Mouse (Mus musculus): ENCODE results near the gene Gnas. TPM values are rescaled to one million over a fixed set of nuclear protein-coding genes. Genes with fewer than 3 reads are reported as not detected.

Gene Gnas
- polyA plus RNA-seq, 1 experiment from 2014 or later = 1,800 TPM

DNA sequence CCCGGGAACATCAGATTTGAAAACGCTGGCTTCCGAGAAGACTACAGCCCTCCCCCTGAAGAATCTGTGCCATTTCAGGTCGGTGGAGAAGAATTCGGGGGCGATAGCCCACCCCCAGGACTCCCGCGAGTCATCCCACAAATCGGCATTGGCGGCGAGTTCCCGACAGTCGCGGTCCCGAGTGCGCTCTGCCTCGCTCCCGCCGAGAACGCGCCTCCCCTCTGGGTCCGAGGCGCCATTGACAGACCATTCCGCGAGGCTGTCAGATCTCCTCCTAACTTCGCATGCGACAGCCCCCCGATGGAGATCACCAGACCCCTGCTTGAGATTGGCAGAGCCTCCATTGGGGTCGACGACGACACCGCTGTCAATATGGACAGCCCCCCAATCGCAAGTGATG, 14.4 kb downstream of the Gnas start:
- peaks cover 65% of the 10 kb centered on the region for H3K9me3 ChIP-seq (ENCODE audit: control insufficient read depth, low read length)
- WGBS = 59% methylated on average over 33 of the region's 33 CpGs
- H3K36me3 ChIP-seq (replicated peaks; ENCODE audit: control insufficient read depth, insufficient read depth) = no peaks in the 10 kb centered on the region
- ATAC-seq (ENCODE audit: low FRiP score) = no peak
- H3K27ac ChIP-seq = no peak overlapping the region
- DNase-seq (ENCODE audit: low spot score) = no peak
- H3K27me3 ChIP-seq (ENCODE audit: control insufficient read depth, insufficient read depth, low read length) = peaks cover 41% of the 10 kb centered on the region
- peak overlapping the region; percentile 25; the same call in 1 of the 2 replicates for H3K4me3 ChIP-seq (replicated peaks; ENCODE audit: low read length)
- peak overlapping the region; percentile 47 for H3K4me2 ChIP-seq (replicated peaks)
- H3K9ac ChIP-seq = no peak overlapping the region
- peaks cover 2% of the 10 kb centered on the region; the same call in 1 of the 2 replicates for H3K4me1 ChIP-seq (replicated peaks; ENCODE audit: control insufficient read depth, insufficient read depth, low read length)

GRCm38 (mm10) chr2:174299091-174299770, 15.1 kb downstream of the Gnas start:
- DNase-seq (ENCODE audit: low spot score) (no peak), ATAC-seq (ENCODE audit: low FRiP score) (no peak)
- Histone ChIP-seq H3K4me3 (replicated peaks; ENCODE audit: low read length) (peak overlapping the region; percentile 25), H3K4me1 (replicated peaks; ENCODE audit: control insufficient read depth, insufficient read depth, low read length) (no peaks in the 10 kb centered on the region; the same call in 1 of the 2 replicates), H3K36me3 (replicated peaks; ENCODE audit: control insufficient read depth, insufficient read depth) (no peaks in the 10 kb centered on the region), H3K9ac (no peak overlapping the region), H3K4me2 (replicated peaks) (peak overlapping the region; percentile 47), H3K9me3 (ENCODE audit: control insufficient read depth, low read length) (peaks cover 65% of the 10 kb centered on the region), H3K27me3 (ENCODE audit: control insufficient read depth, insufficient read depth, low read length) (peaks cover 41% of the 10 kb centered on the region), H3K27ac (no peak overlapping the region)
- WGBS = 47% methylated on average over 48 of the region's 48 CpGs

DNA sequence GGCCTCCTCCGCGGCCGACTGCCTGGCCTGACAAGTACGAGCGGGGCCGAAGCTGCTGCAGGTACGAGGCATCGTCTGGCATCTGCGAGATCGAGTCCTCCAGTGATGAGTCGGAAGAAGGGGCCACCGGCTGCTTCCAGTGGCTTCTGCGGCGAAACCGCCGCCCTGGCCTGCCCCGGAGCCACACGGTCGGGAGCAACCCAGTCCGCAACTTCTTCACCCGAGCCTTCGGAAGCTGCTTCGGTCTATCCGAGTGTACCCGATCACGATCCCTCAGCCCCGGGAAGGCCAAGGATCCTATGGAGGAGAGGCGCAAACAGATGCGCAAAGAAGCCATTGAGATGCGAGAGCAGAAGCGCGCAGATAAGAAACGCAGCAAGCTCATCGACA, 15.6 kb downstream of the Gnas start:
- peak overlapping the region; percentile 47 for H3K4me2 ChIP-seq (replicated peaks)
- no peaks in the 10 kb centered on the region; the same call in 1 of the 2 replicates for H3K4me1 ChIP-seq (replicated peaks; ENCODE audit: control insufficient read depth, insufficient read depth, low read length)
- no peak overlapping the region for H3K9ac ChIP-seq
- no peak overlapping the region for H3K27ac ChIP-seq
- H3K4me3 ChIP-seq (replicated peaks; ENCODE audit: low read length) = peak overlapping the region; percentile 25
- H3K27me3 ChIP-seq (ENCODE audit: control insufficient read depth, insufficient read depth, low read length) = peaks cover 41% of the 10 kb centered on the region
- 42% methylated on average over 34 of the region's 34 CpGs for WGBS
- no peaks in the 10 kb centered on the region for H3K36me3 ChIP-seq (replicated peaks; ENCODE audit: control insufficient read depth, insufficient read depth)
- H3K9me3 ChIP-seq (ENCODE audit: control insufficient read depth, low read length) = peaks cover 62% of the 10 kb centered on the region
- ATAC-seq (ENCODE audit: low FRiP score) (no peak), DNase-seq (ENCODE audit: low spot score) (no peak)

DNA sequence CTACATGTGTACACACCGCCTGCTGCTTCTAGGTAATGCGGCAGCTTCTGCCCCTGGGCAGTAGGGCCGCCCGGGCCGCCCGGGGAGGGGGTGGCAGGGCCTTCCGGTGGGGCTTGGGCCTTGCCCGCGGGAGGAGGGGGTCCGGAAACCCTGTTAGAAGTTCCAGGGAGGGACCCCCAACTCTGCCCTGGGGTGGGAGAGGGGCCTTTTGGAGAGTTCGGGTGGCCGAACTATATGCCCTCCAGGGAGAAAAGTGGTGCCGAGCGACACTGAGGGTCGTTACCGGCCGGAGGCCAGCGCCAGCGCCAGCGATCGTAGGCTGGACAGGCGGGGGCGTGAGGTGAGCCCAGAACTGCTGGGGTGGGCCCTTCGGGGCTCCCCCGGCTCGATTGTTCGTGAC, 16.1 kb downstream of the Gnas start:
- H3K4me3 ChIP-seq (replicated peaks; ENCODE audit: low read length) = peak overlapping the region; percentile 25
- DNase-seq (ENCODE audit: low spot score) (no peak), ATAC-seq (ENCODE audit: low FRiP score) (no peak)
- peaks cover 58% of the 10 kb centered on the region for H3K9me3 ChIP-seq (ENCODE audit: control insufficient read depth, low read length)
- 55% methylated on average over 27 of the region's 27 CpGs for WGBS
- H3K9ac ChIP-seq = no peak overlapping the region
- H3K4me1 ChIP-seq (replicated peaks; ENCODE audit: control insufficient read depth, insufficient read depth, low read length) = no peaks in the 10 kb centered on the region; the same call in 1 of the 2 replicates
- peak overlapping the region; percentile 47 for H3K4me2 ChIP-seq (replicated peaks)
- no peak overlapping the region for H3K27ac ChIP-seq
- peaks cover 41% of the 10 kb centered on the region for H3K27me3 ChIP-seq (ENCODE audit: control insufficient read depth, insufficient read depth, low read length)
- no peaks in the 10 kb centered on the region for H3K36me3 ChIP-seq (replicated peaks; ENCODE audit: control insufficient read depth, insufficient read depth)

DNA sequence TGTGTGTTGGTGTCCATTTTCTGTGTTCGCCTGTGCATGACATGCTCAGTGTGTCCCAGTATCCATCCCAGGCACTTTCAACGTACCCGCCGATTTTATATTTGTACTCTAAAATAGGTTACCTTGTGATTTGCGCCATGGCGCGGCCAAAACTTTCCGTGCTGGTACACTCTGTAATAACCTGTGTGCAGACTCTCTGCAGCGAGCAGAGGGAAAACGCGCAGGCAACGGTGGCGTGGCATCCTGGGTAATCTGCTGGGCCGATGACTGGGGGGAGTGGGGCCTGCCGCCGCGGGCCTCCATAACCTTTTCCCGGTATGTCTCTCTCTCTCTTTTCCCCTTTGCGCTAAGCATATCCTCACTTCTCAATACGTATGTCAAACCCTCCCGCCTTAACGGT, 16.5 kb downstream of the Gnas start:
- no peaks in the 10 kb centered on the region for H3K36me3 ChIP-seq (replicated peaks; ENCODE audit: control insufficient read depth, insufficient read depth)
- 55% methylated on average over 22 of the region's 22 CpGs for WGBS
- no peaks in the 10 kb centered on the region; the same call in 1 of the 2 replicates for H3K4me1 ChIP-seq (replicated peaks; ENCODE audit: control insufficient read depth, insufficient read depth, low read length)
- peak overlapping the region; percentile 47 for H3K4me2 ChIP-seq (replicated peaks)
- peaks cover 53% of the 10 kb centered on the region for H3K9me3 ChIP-seq (ENCODE audit: control insufficient read depth, low read length)
- DNase-seq (ENCODE audit: low spot score) (no peak), ATAC-seq (ENCODE audit: low FRiP score) (no peak)
- no peak overlapping the region for H3K9ac ChIP-seq
- peak overlapping the region; percentile 25 for H3K4me3 ChIP-seq (replicated peaks; ENCODE audit: low read length)
- H3K27ac ChIP-seq = no peak overlapping the region
- peaks cover 41% of the 10 kb centered on the region for H3K27me3 ChIP-seq (ENCODE audit: control insufficient read depth, insufficient read depth, low read length)

DNA sequence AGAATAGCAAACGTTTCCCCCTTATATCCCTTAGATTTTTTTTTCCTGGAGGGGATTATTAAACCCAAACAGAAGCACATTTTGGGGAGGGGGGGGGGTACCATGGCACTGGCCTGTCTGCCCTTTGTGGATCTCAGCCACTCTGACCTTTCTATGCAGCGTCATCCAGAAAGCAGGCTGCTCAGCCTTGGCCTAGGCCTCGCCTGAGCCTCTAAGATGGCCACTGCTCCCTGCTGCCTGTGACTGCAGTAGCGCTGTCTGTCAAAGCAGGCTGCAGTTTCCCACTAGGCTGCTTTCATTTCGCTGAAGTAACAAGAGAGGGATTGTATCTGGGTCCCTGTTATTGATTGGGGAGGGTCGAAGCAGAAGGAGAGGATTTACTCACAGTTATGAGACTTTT, 18.4 kb downstream of the Gnas start:
- WGBS = 37% methylated on average over 6 of the region's 6 CpGs
- Histone ChIP-seq H3K4me1 (replicated peaks; ENCODE audit: control insufficient read depth, insufficient read depth, low read length) (no peaks in the 10 kb centered on the region; the same call in 1 of the 2 replicates), H3K4me3 (replicated peaks; ENCODE audit: low read length) (no peak overlapping the region), H3K9ac (no peak overlapping the region), H3K9me3 (ENCODE audit: control insufficient read depth, low read length) (peaks cover 35% of the 10 kb centered on the region), H3K36me3 (replicated peaks; ENCODE audit: control insufficient read depth, insufficient read depth) (no peaks in the 10 kb centered on the region), H3K27ac (no peak overlapping the region), H3K27me3 (ENCODE audit: control insufficient read depth, insufficient read depth, low read length) (peaks cover 36% of the 10 kb centered on the region), H3K4me2 (replicated peaks) (no peak overlapping the region)
- DNase-seq (ENCODE audit: low spot score) (no peak), ATAC-seq (ENCODE audit: low FRiP score) (no peak)

DNA sequence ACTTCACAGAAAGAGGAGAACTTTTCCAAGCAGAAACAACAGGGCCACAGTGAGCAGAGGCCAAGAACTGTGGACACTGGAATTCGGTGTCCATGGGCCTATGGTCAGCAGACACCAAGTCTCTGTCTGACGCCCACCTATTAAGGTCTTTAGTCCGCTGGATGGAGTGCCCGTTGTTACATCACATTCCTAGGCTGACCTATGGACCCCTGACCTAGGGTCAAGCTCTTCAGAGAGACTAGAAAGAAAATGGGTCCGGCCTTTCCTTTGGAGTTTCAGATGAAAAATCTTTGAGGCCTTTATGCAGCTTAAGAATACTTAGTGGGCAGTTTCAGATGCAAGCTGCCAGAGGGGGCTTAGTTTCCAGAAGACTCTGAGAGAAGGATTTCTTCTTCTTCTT, 21.5 kb downstream of the Gnas start:
- no peak for ATAC-seq (ENCODE audit: low FRiP score)

DNA sequence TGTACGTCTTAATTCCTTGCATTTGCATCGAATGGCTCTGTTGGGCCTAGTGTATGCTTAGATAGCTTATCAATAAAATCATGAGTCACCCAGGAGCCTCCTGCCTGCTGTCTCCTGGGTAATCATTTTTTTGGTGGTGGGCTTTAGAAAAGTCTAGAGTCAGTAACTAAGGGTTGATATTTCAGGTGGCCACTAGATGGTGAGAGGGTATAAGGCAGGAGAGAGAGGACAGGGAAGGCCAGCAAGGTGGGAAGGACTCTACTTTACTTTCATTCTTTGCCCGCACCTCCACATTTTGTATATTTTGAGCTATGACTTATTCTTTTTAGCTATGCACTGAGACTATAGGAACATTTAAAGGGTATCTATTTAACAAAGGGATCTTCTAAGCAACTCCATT, 23.8 kb downstream of the Gnas start:
- H3K9ac ChIP-seq = no peak overlapping the region

More for the DNA sequence above, 21.5 kb downstream of the Gnas start:
- no peaks in the 10 kb centered on the region for H3K36me3 ChIP-seq (replicated peaks; ENCODE audit: control insufficient read depth, insufficient read depth)
- no peak overlapping the region for H3K27ac ChIP-seq
- peaks cover 3% of the 10 kb centered on the region for H3K9me3 ChIP-seq (ENCODE audit: control insufficient read depth, low read length)
- peaks cover 7% of the 10 kb centered on the region for H3K27me3 ChIP-seq (ENCODE audit: control insufficient read depth, insufficient read depth, low read length)
- no peak overlapping the region for H3K9ac ChIP-seq
- 5% methylated on average over 5 of the region's 5 CpGs for WGBS
- no peak overlapping the region for H3K4me2 ChIP-seq (replicated peaks)
- DNase-seq (ENCODE audit: low spot score) = no peak
- no peaks in the 10 kb centered on the region for H3K4me1 ChIP-seq (replicated peaks; ENCODE audit: control insufficient read depth, insufficient read depth, low read length)
- H3K4me3 ChIP-seq (replicated peaks; ENCODE audit: low read length) = no peak overlapping the region

DNA sequence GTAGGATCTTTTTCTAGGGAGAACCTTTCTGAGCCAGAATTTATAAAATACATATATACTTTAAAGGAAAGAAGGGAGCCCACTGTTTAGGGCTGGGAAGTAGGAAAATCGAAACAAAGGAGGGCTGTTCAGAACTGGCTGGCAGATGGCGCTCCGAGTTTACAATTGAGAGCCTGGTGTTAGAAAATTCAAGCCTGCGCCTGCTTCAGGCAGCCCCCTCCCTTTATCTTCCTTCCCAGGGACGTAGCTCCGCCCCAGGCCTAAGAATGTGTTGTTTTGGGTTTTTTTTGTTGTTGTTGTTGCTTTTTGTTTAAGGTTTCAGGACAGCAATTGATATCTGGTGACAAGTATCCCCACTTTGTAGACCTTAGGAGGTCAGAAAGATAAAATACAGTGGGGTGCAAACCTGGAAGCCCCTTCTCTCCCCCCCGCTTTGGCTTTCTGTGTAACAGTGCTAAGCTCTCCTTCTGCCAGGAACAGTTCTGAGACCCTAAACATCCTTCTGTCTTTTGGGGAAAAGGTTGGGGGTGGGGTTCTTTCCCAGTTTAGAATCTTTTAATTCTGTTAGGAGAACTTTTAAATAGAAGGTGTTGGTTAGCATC, 26.9 kb downstream of the Gnas start:
- Histone ChIP-seq H3K4me1 (replicated peaks; ENCODE audit: control insufficient read depth, insufficient read depth, low read length) (no peaks in the 10 kb centered on the region), H3K27ac (no peak overlapping the region), H3K36me3 (replicated peaks; ENCODE audit: control insufficient read depth, insufficient read depth) (no peaks in the 10 kb centered on the region), H3K4me3 (replicated peaks; ENCODE audit: low read length) (no peak overlapping the region), H3K4me2 (replicated peaks) (no peak overlapping the region; the same call in 1 of the 2 replicates), H3K9ac (no peak overlapping the region; the same call in 1 of the 2 replicates), H3K9me3 (ENCODE audit: control insufficient read depth, low read length) (no peaks in the 10 kb centered on the region), H3K27me3 (ENCODE audit: control insufficient read depth, insufficient read depth, low read length) (no peaks in the 10 kb centered on the region)
- 11% methylated on average over 7 of the region's 7 CpGs for WGBS
- DNase-seq (ENCODE audit: low spot score) (peak; percentile 87), ATAC-seq (ENCODE audit: low FRiP score) (peak; percentile 79)

More for the DNA sequence above, 23.8 kb downstream of the Gnas start:
- no peaks in the 10 kb centered on the region for H3K4me1 ChIP-seq (replicated peaks; ENCODE audit: control insufficient read depth, insufficient read depth, low read length)
- H3K9me3 ChIP-seq (ENCODE audit: control insufficient read depth, low read length) = no peaks in the 10 kb centered on the region
- WGBS = 90% methylated on average over 3 of the region's 3 CpGs
- ATAC-seq (ENCODE audit: low FRiP score) (no peak), DNase-seq (ENCODE audit: low spot score) (no peak)
- no peak overlapping the region for H3K4me2 ChIP-seq (replicated peaks)
- no peaks in the 10 kb centered on the region for H3K36me3 ChIP-seq (replicated peaks; ENCODE audit: control insufficient read depth, insufficient read depth)
- no peak overlapping the region for H3K27ac ChIP-seq
- no peaks in the 10 kb centered on the region for H3K27me3 ChIP-seq (ENCODE audit: control insufficient read depth, insufficient read depth, low read length)
- H3K4me3 ChIP-seq (replicated peaks; ENCODE audit: low read length) = no peak overlapping the region
